Mouse (Mus musculus) left cerebral cortex, postnatal 10 days (tissue): ENCODE measurements around the gene Rce1. TPM values are rescaled to one million over a fixed set of nuclear protein-coding genes. Genes with fewer than 3 reads are reported as not detected.

Source experiments
- DNase-seq, 2 experiments: peaks; one replicate each; pipeline ENCODE4 v3.0.0; 2021 to 2022; ENCODE audit warnings: low spot score in 2 of 2, mixed read lengths in 1 of 2; ENCODE audit errors: extremely low spot score in 1 of 2
- intact Hi-C: fragments of 180-260 bp; cut with DNase I; formaldehyde crosslinking; loops from one replicate; pipeline ENCODE4 v1.15.1; 2025
- total RNA-seq, 2 experiments: library from RNA; stranded (reverse); gene quantifications; 2 replicates each; pipeline ENCODE4 v1.2.3; 2021

Gene Rce1
- total RNA-seq, 2 experiments from 2014 or later: 19.6 to 21.4 TPM

GRCm38 (mm10) chr19:4615151-4616093 is 10.0 kb downstream of the Rce1 start, which contains the start of gene Lrfn4:
Gene Lrfn4, minus strand, starts transcription at chr19:4615667.
- DNase-seq: peak; percentile 89 to 95
- intact Hi-C loops: loop anchor here (5.0 kb wide), 1 partner anchor 118 kb away; the partner anchor contains the start of gene 2010003K11Rik

- intact Hi-C loops: loop anchor here (5.0 kb wide), 1 partner anchor 117 kb away; the partner anchor contains the start of gene 2010003K11Rik
- DNase-seq: peak in 1 of 2 experiments; percentile 66
Measured at GRCm38 (mm10) chr19:4614305-4615150, 10.9 kb downstream of the Rce1 start.

DNA sequence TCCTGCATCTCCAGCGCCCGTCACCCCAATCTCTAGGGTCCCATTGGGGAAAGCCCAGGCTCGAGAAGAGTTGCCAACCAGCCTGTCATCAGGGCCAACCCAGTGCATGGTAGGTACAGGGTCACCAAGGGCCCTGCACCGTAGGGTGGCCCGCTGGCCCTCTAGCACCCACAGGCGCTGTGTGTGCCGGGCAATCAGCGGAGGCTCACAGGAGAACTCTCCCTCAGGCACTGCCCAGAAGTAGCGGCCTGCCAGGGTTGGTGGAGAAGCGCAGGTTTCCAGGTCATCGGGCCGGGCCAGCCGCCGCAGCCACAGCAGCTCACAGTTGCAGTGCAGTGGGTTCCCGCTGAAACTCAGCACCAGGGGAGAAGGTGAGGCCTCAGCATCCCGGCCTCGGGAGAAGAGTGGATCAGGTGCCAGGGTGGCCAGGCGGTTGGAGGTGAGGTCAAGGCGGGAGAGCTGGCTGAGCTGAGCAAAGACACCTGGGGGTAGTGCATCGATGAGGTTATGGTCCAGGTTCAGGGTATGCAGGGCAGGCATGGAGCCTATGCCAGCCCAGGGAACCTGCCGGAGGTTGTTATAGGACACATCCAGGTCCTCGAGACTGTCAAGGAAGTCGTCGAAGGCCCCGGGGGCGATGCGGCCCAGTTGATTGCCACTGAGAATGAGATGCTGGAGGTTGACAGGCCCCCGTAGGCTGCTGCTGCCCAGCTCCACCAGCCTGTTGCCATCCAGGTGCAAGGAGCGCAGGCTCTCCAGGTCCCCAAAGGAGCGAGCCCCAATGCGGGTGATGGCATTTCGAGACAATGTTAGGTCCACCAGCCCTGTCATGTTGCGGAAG is 11.8 kb downstream of the Rce1 start:
- intact Hi-C loops: no loop called here
- DNase-seq: peak in 1 of 2 experiments; percentile 44

GRCm38 (mm10) chr19:4612181-4612961 is 13.1 kb downstream of the Rce1 start:
- intact Hi-C loops: no loop called here
- DNase-seq: peak in 1 of 2 experiments; percentile 39

DNA sequence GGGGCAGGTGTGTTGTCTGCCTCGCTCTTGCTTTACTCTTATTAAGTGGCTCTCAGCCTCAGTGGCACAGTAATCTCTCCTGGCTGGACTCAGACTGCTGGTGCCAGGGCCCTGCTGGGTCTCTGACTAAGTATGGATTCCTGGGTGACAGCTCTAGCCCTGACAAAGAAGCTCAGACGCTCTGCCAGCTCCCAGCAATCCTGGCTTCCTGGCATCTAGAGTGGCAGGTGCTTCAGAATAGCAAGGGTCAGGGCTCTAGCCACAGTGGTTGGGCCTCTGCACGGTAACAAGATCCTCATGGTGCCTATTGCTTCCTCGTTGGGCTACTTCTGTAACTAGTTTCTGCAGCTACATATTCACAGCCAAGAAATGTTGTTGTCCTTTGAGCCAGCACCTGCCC is 15.3 kb downstream of the Rce1 start:
- intact Hi-C loops: no loop called here
- no peak for DNase-seq

DNA sequence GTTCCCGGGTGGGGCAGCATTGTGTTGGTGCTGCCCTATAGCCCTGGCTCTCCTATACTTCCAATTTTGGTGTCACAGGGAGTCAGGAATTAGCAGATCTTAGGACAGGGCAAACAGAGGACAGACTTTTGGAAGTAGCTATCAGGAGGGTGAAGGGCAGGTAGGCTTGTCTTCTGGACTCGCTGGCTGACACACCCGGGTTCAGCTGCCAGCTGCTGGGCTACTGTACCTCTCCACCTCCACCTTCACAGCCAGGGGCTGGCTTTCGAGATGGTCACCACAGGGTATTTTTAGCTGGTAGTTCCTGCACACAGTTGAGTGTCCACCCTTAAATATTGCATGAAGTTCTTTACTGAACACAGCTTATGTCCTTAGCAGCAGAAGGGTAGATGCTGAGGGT is 16.9 kb downstream of the Rce1 start:
- intact Hi-C loops: no loop called here
- DNase-seq: no peak

DNA sequence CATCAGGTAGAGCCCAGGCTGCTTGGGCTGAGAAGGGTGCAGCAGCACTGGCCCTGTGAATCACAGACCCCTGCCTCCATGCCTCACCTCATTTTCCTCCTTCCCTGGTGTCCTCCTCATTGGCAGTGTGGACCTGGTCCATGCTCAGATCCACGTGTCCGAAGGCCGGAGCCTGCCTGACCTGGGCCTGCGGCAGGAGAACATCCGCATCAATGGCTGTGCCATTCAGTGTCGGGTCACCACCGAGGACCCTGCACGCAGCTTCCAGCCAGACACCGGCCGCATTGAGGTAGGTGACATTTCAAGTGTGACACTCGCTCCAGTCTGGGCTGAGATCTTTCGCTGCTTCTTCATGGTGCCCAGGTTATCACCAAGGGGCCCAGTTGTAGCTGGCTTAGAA is 18.0 kb downstream of the Rce1 start:
- intact Hi-C loops: no loop called here
- no peak for DNase-seq

DNA sequence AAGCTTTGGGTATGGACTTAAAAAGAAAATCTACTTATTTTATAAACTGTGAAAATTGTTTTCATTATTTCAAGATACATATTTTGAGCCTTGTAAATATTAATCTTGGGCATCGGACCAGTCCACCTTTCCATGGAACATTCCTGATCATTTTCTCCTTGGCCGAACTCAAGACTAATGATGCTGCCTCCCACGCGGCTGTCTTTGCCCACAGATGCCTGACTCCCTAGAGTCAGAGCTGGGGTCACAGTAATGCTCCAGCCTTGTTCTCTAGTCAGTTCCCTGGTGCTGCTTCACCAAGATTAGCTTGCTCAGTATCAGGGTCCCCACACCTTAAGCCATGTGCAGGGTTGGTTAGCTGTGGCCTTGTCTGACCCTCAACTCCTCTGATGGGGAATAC is 19.8 kb downstream of the Rce1 start:
- no peak for DNase-seq
- intact Hi-C loops: no loop called here

- intact Hi-C loops: no loop called here
- DNase-seq: no peak
Measured at GRCm38 (mm10) chr19:4603801-4604723, 21.4 kb downstream of the Rce1 start.

DNA sequence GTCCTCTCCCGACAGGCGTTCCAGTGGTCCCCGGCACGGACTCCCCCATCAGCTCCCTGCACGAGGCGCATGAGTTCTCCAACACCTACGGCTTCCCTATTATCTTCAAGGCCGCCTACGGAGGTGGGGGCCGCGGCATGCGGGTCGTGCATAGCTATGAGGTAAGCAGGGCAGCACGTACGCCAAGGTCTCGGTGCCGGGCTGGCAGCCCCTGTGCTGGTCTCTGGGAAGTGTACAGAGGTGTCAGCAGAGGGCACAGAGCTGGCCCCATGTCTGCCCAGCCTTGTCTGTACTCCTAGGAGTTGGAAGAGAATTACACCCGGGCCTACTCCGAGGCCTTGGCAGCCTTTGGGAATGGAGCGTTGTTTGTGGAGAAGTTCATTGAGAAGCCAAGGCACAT is 23.0 kb downstream of the Rce1 start:
- DNase-seq: no peak
- intact Hi-C loops: no loop called here

GRCm38 (mm10) chr19:4596071-4596470 is 29.4 kb downstream of the Rce1 start:
- no peak for DNase-seq
- intact Hi-C loops: no loop called here

DNA sequence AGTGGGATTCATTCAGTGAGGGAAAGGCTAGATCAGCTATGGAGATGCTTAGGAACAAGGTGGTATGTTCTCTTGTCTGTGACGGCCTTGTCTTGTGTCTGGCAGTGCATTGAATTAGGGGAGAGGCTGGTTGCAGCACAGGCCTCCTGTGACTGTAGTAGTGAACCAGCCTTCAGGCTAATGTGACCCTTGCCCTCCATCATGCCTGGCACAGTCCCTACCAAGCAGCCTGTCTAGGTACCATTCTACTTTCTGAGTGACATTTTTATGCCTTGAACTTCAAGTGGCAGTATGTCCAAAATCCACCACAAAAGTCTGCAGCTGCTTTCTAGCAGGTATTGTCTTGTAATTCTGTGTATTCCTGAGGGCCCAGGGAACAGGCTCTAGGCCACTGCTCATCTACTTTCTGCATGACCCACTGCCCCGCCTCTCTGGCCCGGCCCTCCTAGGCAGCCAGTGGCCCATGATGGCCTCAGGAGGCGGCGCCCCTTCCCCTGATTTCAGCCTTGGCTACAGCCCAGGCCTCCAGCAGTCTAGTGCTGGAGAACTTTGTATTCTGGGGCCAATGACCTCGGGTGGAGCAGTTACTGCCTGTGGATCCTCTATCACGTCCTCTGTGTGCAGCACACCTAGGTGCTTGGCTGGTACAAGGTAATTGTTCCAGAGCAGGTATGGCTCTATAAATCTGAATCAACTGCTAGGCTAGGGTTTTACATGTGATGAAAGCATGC is 31.5 kb downstream of the Rce1 start:
- intact Hi-C loops: no loop called here
- no peak for DNase-seq

DNA sequence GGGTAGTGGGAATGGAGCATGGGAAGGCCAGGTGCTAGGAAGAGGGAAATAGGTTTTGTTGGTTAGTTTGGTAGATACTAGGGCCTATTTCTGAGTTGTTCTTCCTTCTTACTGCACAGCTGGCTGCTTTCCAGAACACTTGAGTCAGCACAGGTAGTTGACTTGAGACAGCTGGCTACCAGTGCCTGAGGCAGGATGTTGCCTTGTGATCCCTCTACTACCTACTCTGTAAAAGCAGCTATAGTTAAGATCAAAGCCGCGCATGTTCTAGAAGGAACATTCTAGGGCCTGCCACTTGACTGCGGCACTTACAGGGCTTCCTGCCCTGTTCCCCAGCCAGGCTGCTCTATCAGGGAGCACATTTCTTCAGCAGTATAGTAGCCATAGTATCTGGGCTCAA is 35.4 kb downstream of the Rce1 start:
- DNase-seq: no peak

DNA sequence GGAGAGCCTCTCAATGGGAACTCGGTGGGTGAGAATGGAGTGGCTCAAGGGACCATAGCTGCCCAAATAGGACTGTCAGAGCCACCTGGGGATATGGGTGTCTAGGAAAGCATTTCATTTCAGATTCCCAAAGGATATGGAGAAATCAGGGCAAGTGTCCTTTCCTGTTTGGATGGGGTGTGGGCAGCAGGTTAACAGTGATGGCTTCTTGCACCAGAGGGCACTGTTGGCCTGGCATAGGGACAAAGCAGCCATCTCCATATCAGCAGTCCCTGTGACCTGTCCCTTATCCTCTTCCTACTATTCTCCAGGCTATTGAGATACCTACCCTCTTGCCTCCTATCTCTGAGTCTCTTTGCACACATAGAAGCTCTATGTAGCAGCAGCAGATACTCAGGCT is 36.4 kb downstream of the Rce1 start:
- no peak for DNase-seq
- intact Hi-C loops: no loop called here

More for the DNA sequence above, 35.4 kb downstream of the Rce1 start:
- intact Hi-C loops: no loop called here

DNA sequence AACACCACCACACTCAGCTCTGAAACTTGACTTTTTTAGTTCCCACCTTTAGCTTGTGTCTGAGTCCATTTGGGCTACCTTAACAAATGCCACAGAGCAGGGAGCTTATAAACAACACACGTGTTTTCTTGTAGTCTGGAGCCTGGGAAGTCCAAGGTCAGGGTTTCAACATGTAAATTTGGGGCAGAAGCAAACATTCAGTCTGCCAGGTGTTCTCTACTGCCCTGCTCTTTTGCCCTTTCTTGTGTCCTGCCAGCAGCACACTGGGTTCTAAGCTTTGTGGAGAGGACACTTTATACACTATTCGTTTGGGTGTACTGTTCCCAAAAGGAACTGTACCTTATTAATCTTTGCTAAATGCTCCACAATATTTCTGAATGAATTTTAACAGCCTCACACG is 37.0 kb downstream of the Rce1 start:
- DNase-seq: no peak
- intact Hi-C loops: no loop called here

GRCm38 (mm10) chr19:4587426-4587825 is 38.0 kb downstream of the Rce1 start:
- DNase-seq: no peak
- intact Hi-C loops: no loop called here
